In genomic region chr15:94213393-94213792, GRCm38 (mm10) we compare ENCODE assay signal across 9 mouse cellular contexts.
DNase-seq lines count a peak whose midpoint lies in the region; ATAC-seq and TF ChIP-seq lines count a peak whose summit lies in the region.
"Had no signal": no experiment of that assay in that cellular context is flagged by ENCODE, and none has a peak within 500 bp of the region (broad histone marks: within the 10 kb centered on the region; RNA-seq: fewer than 3 reads in every experiment).

No protein-coding gene starts in this region.

- TF ChIP-seq CTCF in heart, adult 2 months (IDR thresholded peaks at IDR 0.05), result peak; percentile 91

- H3K9me3 ChIP-seq in midbrain, embryonic 11.5 days (ENCODE audit: control insufficient read depth, low read length), result no peaks in the 10 kb centered on the region
- 0 out of 2 replicates have a peak, but pooled peaks cover 2% of the 10 kb centered on the region for H3K9me3 ChIP-seq in midbrain, embryonic 16.5 days (replicated peaks; ENCODE audit: control insufficient read depth, low read length, poor library complexity, severe bottlenecking)
- H3K9me3 ChIP-seq: intestine, embryonic 15.5 days had no signal

- ATAC-seq in midbrain, embryonic 11.5 days (ENCODE audit: low FRiP score), result peak; percentile 4; the same call in 1 of the 2 replicates
- no peak for ATAC-seq in midbrain, embryonic 16.5 days
- peak; percentile 74 for ATAC-seq in common myeloid progenitor, adult 5-6 weeks (replicated peaks; ENCODE audit: low read depth, poor library complexity, severe bottlenecking)
- no peak for ATAC-seq in cerebellum, adult (ENCODE audit: insufficient number of reproducible peaks, low FRiP score, low TSS enrichment)
- ATAC-seq: intestine, embryonic 15.5 days had no signal

- intact Hi-C loops in heart, adult 2 months (cut with DNase I), result loop anchor here (5.0 to 10.0 kb wide), 5 partner anchors 616 to 946 kb away; partner anchors contain the start of gene Prickle1

- WGBS in heart, adult 2 months, result 28% methylated on average over 4 of the region's 4 CpGs
- WGBS in midbrain, embryonic 11.5 days, result 51% methylated on average over 4 of the region's 4 CpGs
- 37% methylated on average over 4 of the region's 4 CpGs for WGBS in midbrain, embryonic 16.5 days

- no peak for TF ChIP-seq POLR2A in heart, adult 2 months (IDR thresholded peaks at IDR 0.05; ENCODE audit: insufficient read depth, low read depth, low read length)

- no peaks in the 10 kb centered on the region for H3K79me2 ChIP-seq in heart, adult 2 months (replicated peaks; ENCODE audit: control insufficient read depth, insufficient read depth, low read length)

- no peak overlapping the region for H3K4me3 ChIP-seq in heart, adult 2 months
- no peak overlapping the region for H3K4me3 ChIP-seq in midbrain, embryonic 11.5 days (ENCODE audit: low read depth, low read length)
- H3K4me3 ChIP-seq in midbrain, embryonic 16.5 days (ENCODE audit: low read depth, low read length), result no peak overlapping the region
- H3K4me3 ChIP-seq: intestine, embryonic 15.5 days had no signal

- no peak overlapping the region for H3K9ac ChIP-seq in heart, adult 2 months (ENCODE audit: low read depth, low read length)
- no peak overlapping the region for H3K9ac ChIP-seq in midbrain, embryonic 11.5 days (ENCODE audit: low read length)
- no peak overlapping the region for H3K9ac ChIP-seq in midbrain, embryonic 16.5 days (ENCODE audit: low read depth, low read length)
- H3K9ac ChIP-seq: intestine, embryonic 15.5 days had no signal

- TF ChIP-seq EP300 in heart, adult 2 months (IDR thresholded peaks at IDR 0.05; ENCODE audit: insufficient read depth, low read depth, low read length), result no peak

- H3K36me3 ChIP-seq in heart, adult 2 months (ENCODE audit: control insufficient read depth, insufficient read depth, low read length), result no peaks in the 10 kb centered on the region; the same call in 1 of the 2 replicates
- no peaks in the 10 kb centered on the region for H3K36me3 ChIP-seq in midbrain, embryonic 11.5 days (ENCODE audit: control insufficient read depth, insufficient read depth, low read length)
- H3K36me3 ChIP-seq in midbrain, embryonic 16.5 days (ENCODE audit: control insufficient read depth, insufficient read depth, low read length), result no peaks in the 10 kb centered on the region
- H3K36me3 ChIP-seq: intestine, embryonic 15.5 days had no signal

- peaks cover 4% of the 10 kb centered on the region for H3K4me1 ChIP-seq in heart, adult 2 months (ENCODE audit: control insufficient read depth, insufficient read depth, low read length)
- no peaks in the 10 kb centered on the region for H3K4me1 ChIP-seq in midbrain, embryonic 11.5 days (ENCODE audit: control insufficient read depth, insufficient read depth, low read length)
- H3K4me1 ChIP-seq in midbrain, embryonic 16.5 days (ENCODE audit: control insufficient read depth, insufficient read depth, low read length), result peaks cover 2% of the 10 kb centered on the region; the same call in 1 of the 2 replicates

- DNase-seq in heart, adult 2 months, result no peak
- no peak for DNase-seq in heart, postnatal 4 days
- DNase-seq in midbrain, embryonic 11.5 days (ENCODE audit: low spot score, missing footprints), result peak; percentile 90
- peak; percentile 45 for DNase-seq in telencephalon, adult 2 months (ENCODE audit: low read depth, low spot score)
- no peak for DNase-seq in adrenal gland, adult 18-20 months (ENCODE audit: low spot score in 2 of 2)

- H3K27ac ChIP-seq in heart, adult 2 months, result no peak overlapping the region
- no peak overlapping the region for H3K27ac ChIP-seq in midbrain, embryonic 11.5 days (ENCODE audit: low read depth, low read length)
- no peak overlapping the region for H3K27ac ChIP-seq in midbrain, embryonic 16.5 days (ENCODE audit: low read length)

- no peak overlapping the region for H3K4me2 ChIP-seq in midbrain, embryonic 11.5 days
- no peak overlapping the region for H3K4me2 ChIP-seq in midbrain, embryonic 16.5 days (ENCODE audit: low read length)
- H3K4me2 ChIP-seq: intestine, embryonic 15.5 days had no signal

- H3K27me3 ChIP-seq in heart, adult 2 months (ENCODE audit: control insufficient read depth, insufficient read depth, low read length), result no peaks in the 10 kb centered on the region
- no peaks in the 10 kb centered on the region for H3K27me3 ChIP-seq in midbrain, embryonic 11.5 days (ENCODE audit: control insufficient read depth, insufficient read depth, low read length)
- H3K27me3 ChIP-seq in midbrain, embryonic 16.5 days (ENCODE audit: control insufficient read depth, insufficient read depth, low read depth, low read length), result no peaks in the 10 kb centered on the region
- H3K27me3 ChIP-seq: intestine, embryonic 15.5 days had no signal

Comparison
In these comparisons a context has a peak if more than half of its experiments do, and no peak if none do; other contexts are left out.
1. ATAC-seq: peak in midbrain, embryonic 11.5 days (single experiment) and common myeloid progenitor, adult 5-6 weeks (single experiment); none in midbrain, embryonic 16.5 days (single experiment) and cerebellum, adult (single experiment).
2. DNase-seq: peak in midbrain, embryonic 11.5 days (single experiment) and telencephalon, adult 2 months (single experiment); none in heart, adult 2 months (0 of 2), heart, postnatal 4 days (single experiment) and adrenal gland, adult 18-20 months (0 of 2).